Comparison of ENCODE assay signal across 11 mouse cellular contexts in genomic region chr2:148044877-148045539, GRCm38 (mm10). TPM values are rescaled to one million over a fixed set of nuclear protein-coding genes. Genes with fewer than 3 reads are reported as not detected.
A peak's percentile ranks its signal among the peaks of the same experiment; 100 is the strongest.
DNase-seq lines count a peak whose midpoint lies in the region; ATAC-seq and TF ChIP-seq lines count a peak whose summit lies in the region.
"Had no signal": no experiment of that assay in that cellular context is flagged by ENCODE, and none has a peak within 500 bp of the region (broad histone marks: within the 10 kb centered on the region; RNA-seq: fewer than 3 reads in every experiment).

No protein-coding gene starts in this region.

- H3K27me3 ChIP-seq in lung, embryonic 14.5 days (ENCODE audit: insufficient read depth, low read length) = peaks cover 97% of the 10 kb centered on the region
- H3K27me3 ChIP-seq in liver, embryonic 16.5 days (ENCODE audit: control insufficient read depth, insufficient read depth, low read depth, low read length) = peaks cover 88% of the 10 kb centered on the region
- H3K27me3 ChIP-seq in stomach, embryonic 16.5 days (ENCODE audit: control insufficient read depth, insufficient read depth, low read length) = peaks cover 75% of the 10 kb centered on the region

- H3K9me3 ChIP-seq in lung, embryonic 14.5 days (ENCODE audit: low read depth, low read length) = no peaks in the 10 kb centered on the region
- H3K9me3 ChIP-seq in liver, embryonic 16.5 days (replicated peaks; ENCODE audit: control insufficient read depth, low read length) = no peaks in the 10 kb centered on the region
- H3K9me3 ChIP-seq in stomach, embryonic 16.5 days (replicated peaks; ENCODE audit: control insufficient read depth, low read length) = no peaks in the 10 kb centered on the region

- 1% methylated on average over 26 of the region's 26 CpGs for WGBS in lung, embryonic 14.5 days
- WGBS in liver, embryonic 16.5 days (ENCODE audit: insufficient replicate concordance) = 2% methylated on average over 26 of the region's 26 CpGs
- under 1% methylated on average over 26 of the region's 26 CpGs for WGBS in stomach, embryonic 16.5 days

- H3K9ac ChIP-seq in lung, embryonic 14.5 days = peak overlapping the region; percentile 67
- no peak overlapping the region; the same call in 1 of the 2 replicates for H3K9ac ChIP-seq in liver, embryonic 16.5 days (ENCODE audit: low read depth, low read length)
- peak overlapping the region; percentile 72 for H3K9ac ChIP-seq in stomach, embryonic 16.5 days (ENCODE audit: low read length)

- H3K4me1 ChIP-seq in lung, embryonic 14.5 days (ENCODE audit: insufficient read depth) = no peaks in the 10 kb centered on the region
- peaks cover 3% of the 10 kb centered on the region; the same call in 1 of the 2 replicates for H3K4me1 ChIP-seq in liver, embryonic 16.5 days (ENCODE audit: control insufficient read depth, low read depth, low read length)
- H3K4me1 ChIP-seq in stomach, embryonic 16.5 days (ENCODE audit: control insufficient read depth, insufficient read depth, low read length) = peaks cover 5% of the 10 kb centered on the region; the same call in 1 of the 2 replicates

- H3K36me3 ChIP-seq in lung, embryonic 14.5 days (ENCODE audit: insufficient read depth) = 0 out of 2 replicates have a peak, but pooled peaks cover 15% of the 10 kb centered on the region
- no peaks in the 10 kb centered on the region for H3K36me3 ChIP-seq in liver, embryonic 16.5 days (ENCODE audit: control insufficient read depth, insufficient read depth)
- no peaks in the 10 kb centered on the region for H3K36me3 ChIP-seq in stomach, embryonic 16.5 days (ENCODE audit: control insufficient read depth, insufficient read depth, low read length)

- peak; percentile 2 for DNase-seq in adrenal gland, postnatal 10 days
- no peak for DNase-seq in adrenal gland, adult 2 months
- DNase-seq in lung, embryonic 14.5 days = peak; percentile 50
- no peak for DNase-seq in lung, postnatal 25 days (ENCODE audit: low spot score)
- no peak for DNase-seq in adipocyte (ENCODE audit: low spot score)
- no peak for DNase-seq in left cerebral cortex, adult 18-20 months (ENCODE audit: low spot score in 2 of 2)
- DNase-seq: adrenal gland, postnatal 14 days; spleen, adult 18-20 months had no signal

- peak overlapping the region; percentile 51 for H3K4me3 ChIP-seq in lung, embryonic 14.5 days (ENCODE audit: low read depth, low read length)
- peak overlapping the region; percentile 47 for H3K4me3 ChIP-seq in liver, embryonic 16.5 days (ENCODE audit: low read depth, low read length)
- peak overlapping the region; percentile 57 for H3K4me3 ChIP-seq in stomach, embryonic 16.5 days (replicated peaks; ENCODE audit: low read length)
- H3K4me3 ChIP-seq: left cerebral cortex, adult 2 months had no signal

- no peak for ATAC-seq in lung, embryonic 14.5 days (ENCODE audit: insufficient read depth)
- ATAC-seq in liver, embryonic 16.5 days (ENCODE audit: low read depth) = peak; percentile 11; the same call in 1 of the 2 replicates
- ATAC-seq in stomach, embryonic 16.5 days (ENCODE audit: insufficient read depth, low FRiP score) = no peak

- H3K4me2 ChIP-seq in lung, embryonic 14.5 days = peak overlapping the region; percentile 59
- H3K4me2 ChIP-seq in liver, embryonic 16.5 days (ENCODE audit: low read depth, low read length) = peak overlapping the region; percentile 44
- peak overlapping the region; percentile 68 for H3K4me2 ChIP-seq in stomach, embryonic 16.5 days (ENCODE audit: low read depth, low read length)

- peak overlapping the region; percentile 97 for H3K27ac ChIP-seq in lung, embryonic 14.5 days (ENCODE audit: low read depth)
- peak overlapping the region; percentile 80 for H3K27ac ChIP-seq in liver, embryonic 16.5 days (ENCODE audit: low read length)
- peak overlapping the region; percentile 77 for H3K27ac ChIP-seq in stomach, embryonic 16.5 days (ENCODE audit: low read length)
- H3K27ac ChIP-seq: left cerebral cortex, adult 2 months had no signal

- TF ChIP-seq CTCF in lung, embryonic 14.5 days (IDR thresholded peaks at IDR 0.05; ENCODE audit: low read depth) = no peak

RNA-seq across cellular contexts. Expression of gene Foxa2, which starts 1.8 kb away (rescaled TPM):
- 1 to 10 TPM; 2.0 to 3.0 TPM for total RNA-seq in adrenal gland, postnatal 10 days (2021)
- total RNA-seq in adrenal gland, adult 2 months (2021) = not detected
- polyA plus RNA-seq in adrenal gland, adult 2 months (2012; rRNA removed) = 0.18 TPM in 1 of 2 replicates, not detected in the other
- polyA plus RNA-seq in lung, embryonic 14.5 days (2014; fragmentation: Nextera tagmentation; extraction: Ambion mirVana) = 41.5 and 43.2 TPM in 2 replicates
- 2.9 and 3.8 TPM in 2 replicates for polyA plus RNA-seq in liver, embryonic 16.5 days (2015; fragmentation: Nextera tagmentation; extraction: Ambion mirVana)
- 8.3 and 8.5 TPM in 2 replicates for polyA plus RNA-seq in stomach, embryonic 16.5 days (2015; fragmentation: Nextera tagmentation; extraction: Ambion mirVana)
- not detected for total RNA-seq in left cerebral cortex, adult 18-20 months (2021)
- total RNA-seq: left cerebral cortex, adult 2 months had no signal

Comparison
In these comparisons a context has a peak if more than half of its experiments do, and no peak if none do; other contexts are left out.
1. DNase-seq: peak in adrenal gland, postnatal 10 days (single experiment) and lung, embryonic 14.5 days (single experiment); none in adrenal gland, adult 2 months (single experiment), lung, postnatal 25 days (single experiment), adipocyte (single experiment) and left cerebral cortex, adult 18-20 months (0 of 2).
2. Peak in every context shown above with its lines, with median percentiles within 50 percentile points of each other: H3K27ac ChIP-seq, H3K4me2 ChIP-seq and H3K4me3 ChIP-seq.